Mouse (Mus musculus) ES-E14 (cell line): Measurements from ENCODE around the gene Ptprcap.

Experiments used
- CHD2 ChIP-seq: IDR thresholded peaks from 2 replicates; pipeline ENCODE4 v1.6.1; 2014; ENCODE audit warnings: mild to moderate bottlenecking, low read depth, low read length, inconsistent platforms
- HCFC1 ChIP-seq: IDR thresholded peaks from 2 replicates; pipeline ENCODE4 v1.6.1; 2012; ENCODE audit warnings: low read length, inconsistent platforms, borderline replicate concordance; ENCODE audit not compliant: insufficient read depth
- MAFK ChIP-seq: IDR thresholded peaks from 2 replicates; pipeline ENCODE4 v1.6.1; 2014; ENCODE audit warnings: mild to moderate bottlenecking, low read depth, low read length, inconsistent platforms; ENCODE audit not compliant: insufficient read depth
- ZC3H11A ChIP-seq: IDR thresholded peaks from 2 replicates; pipeline ENCODE4 v1.6.1; 2012; ENCODE audit warnings: low read depth, mild to moderate bottlenecking, inconsistent platforms, low read length, borderline replicate concordance
- ZNF384 ChIP-seq: IDR thresholded peaks from 2 replicates; pipeline ENCODE4 v1.6.1; 2012; ENCODE audit warnings: low read depth, low read length, inconsistent platforms

- TF ChIP-seq ZC3H11A (no peak), MAFK (no peak), CHD2 (no peak), ZNF384 (no peak), HCFC1 (no peak)
Observed at GRCm38 (mm10) chr19:4145936-4146335, 7.5 kb upstream of the Ptprcap start.
